Mouse (Mus musculus) embryonic fibroblast, embryonic 13.5 days (primary cell): Measurements from ENCODE around the gene Mpp6.

ENCODE experiments used
- CTCF ChIP-seq: IDR thresholded peaks from 2 replicates; pipeline ENCODE4 v1.5.1; 2011; ENCODE audit warnings: mild to moderate bottlenecking, control low read depth, low read length, moderate library complexity, borderline replicate concordance; ENCODE audit not compliant: insufficient read depth
- POLR2A ChIP-seq: IDR thresholded peaks from 2 replicates; pipeline ENCODE4 v1.6.1; 2011; ENCODE audit warnings: low read depth, mild to moderate bottlenecking, control low read depth, low read length, moderate library complexity

- no peak for TF ChIP-seq POLR2A
- no peak for TF ChIP-seq CTCF
These were observed 95.1 kb downstream of the Mpp6 start for GRCm38 (mm10) chr6:50205093-50205492.
